Mouse (Mus musculus) embryonic facial prominence, embryonic 15.5 days (tissue): ENCODE data around the gene Nkx2-9. TPM values are rescaled to one million over a fixed set of nuclear protein-coding genes. Genes with fewer than 3 reads are reported as not detected.

ENCODE experiments used
- ATAC-seq: fragments of 200-750 bp; cut with Nextera tagmentation; 2 replicates; pipeline ENCODE4 v1.8.0; 2017; ENCODE audit warnings: low read depth, moderate TSS enrichment; ENCODE audit not compliant: insufficient number of reproducible peaks, low FRiP score, low TSS enrichment
- H3K27ac ChIP-seq: fragments of 300-500 bp; sonication (generic); replicated peaks from 2 replicates; pipeline ENCODE4 v1.5.1; 2015; ENCODE audit warnings: mild to moderate bottlenecking, inconsistent platforms
- H3K27me3 ChIP-seq: fragments of 300-500 bp; sonication (generic); 2 replicates; pipeline ENCODE4 v1.6.1; 2015; ENCODE audit warnings: inconsistent platforms
- H3K36me3 ChIP-seq: fragments of 300-500 bp; sonication (generic); 2 replicates; pipeline ENCODE4 v1.6.1; 2015; ENCODE audit warnings: mild to moderate bottlenecking, inconsistent platforms
- H3K4me1 ChIP-seq: fragments of 300-500 bp; sonication (generic); 2 replicates; pipeline ENCODE4 v1.6.1; 2015; ENCODE audit warnings: inconsistent platforms
- H3K4me2 ChIP-seq: fragments of 300-500 bp; sonication (generic); replicated peaks from 2 replicates; pipeline ENCODE4 v1.6.1; 2015; ENCODE audit warnings: mild to moderate bottlenecking, inconsistent platforms
- H3K4me3 ChIP-seq: fragments of 300-500 bp; sonication (generic); replicated peaks from 2 replicates; pipeline ENCODE4 v1.5.1; 2015; ENCODE audit warnings: mild to moderate bottlenecking, inconsistent platforms
- H3K9ac ChIP-seq: fragments of 300-500 bp; sonication (generic); 2 replicates; pipeline ENCODE4 v1.6.1; 2015; ENCODE audit warnings: inconsistent platforms
- H3K9me3 ChIP-seq: fragments of 300-500 bp; sonication (generic); replicated peaks from 2 replicates; pipeline ENCODE4 v1.6.1; 2016; ENCODE audit warnings: inconsistent platforms
- WGBS: fragments of 180-500 bp; shearing (Covaris S2); methylation state at CpG from one replicate; pipeline ENCODE4 v1.1.7; 2015; 5-methylcytosine and 5-hydroxymethylcytosine counted together
- polyA plus RNA-seq: library from polyadenylated mRNA; unstranded; fragments of >200 nt; fragmentation: Nextera tagmentation; extraction: Ambion mirVana; gene quantifications from 2 replicates; pipeline ENCODE4 v1.2.1, GENCODE M21; 2015

The Nkx2-9 gene
- polyA plus RNA-seq, 1 experiment from 2014 or later = not detected

DNA sequence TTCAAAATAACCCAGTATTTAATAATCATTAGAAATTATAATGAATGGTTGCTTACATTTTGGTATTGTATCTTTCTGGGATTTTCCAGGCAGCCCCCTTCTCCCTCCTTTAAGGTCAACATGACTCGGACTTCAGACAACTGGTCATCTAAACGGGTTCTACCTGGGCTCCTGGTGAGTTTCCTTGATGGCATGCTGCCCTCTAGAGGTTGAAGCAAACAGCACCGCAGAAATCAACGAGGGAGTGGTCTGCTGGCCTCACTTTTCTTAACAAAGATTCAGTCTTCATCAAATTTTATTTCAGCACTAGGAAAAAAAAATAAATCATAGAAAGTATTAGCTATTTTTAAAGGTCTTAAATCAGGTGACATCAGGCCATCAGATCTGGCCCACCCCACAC, 21.4 kb downstream of the Nkx2-9 start:
- no peaks in the 10 kb centered on the region for H3K4me1 ChIP-seq
- WGBS = 14% methylated on average over 4 of the region's 4 CpGs
- no peak overlapping the region for H3K4me2 ChIP-seq
- no peak overlapping the region for H3K9ac ChIP-seq
- no peaks in the 10 kb centered on the region for H3K36me3 ChIP-seq
- no peak overlapping the region for H3K4me3 ChIP-seq
- H3K9me3 ChIP-seq = no peaks in the 10 kb centered on the region
- no peak overlapping the region for H3K27ac ChIP-seq
- H3K27me3 ChIP-seq = peaks cover 5% of the 10 kb centered on the region; the same call in 1 of the 2 replicates
- ATAC-seq = no peak

DNA sequence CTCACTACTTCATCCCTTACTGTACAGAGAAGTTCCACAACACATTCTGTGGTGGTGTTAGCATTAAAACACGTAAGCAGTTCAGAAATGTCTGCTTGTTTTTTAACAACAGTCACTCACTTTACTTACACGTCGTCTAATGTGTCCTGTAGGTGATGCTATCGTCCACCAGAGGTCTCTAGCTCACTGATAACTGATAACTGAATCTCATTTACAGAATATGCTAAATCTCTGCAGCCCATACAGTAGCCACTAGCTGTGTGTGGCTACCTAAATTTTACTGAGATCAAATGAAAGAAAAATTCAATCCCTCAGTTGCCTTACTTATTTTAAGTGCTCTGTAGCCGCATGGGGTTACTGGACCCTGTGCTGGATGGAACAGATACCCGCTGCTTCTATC, 25.3 kb downstream of the Nkx2-9 start:
- Histone ChIP-seq H3K36me3 (no peaks in the 10 kb centered on the region), H3K4me2 (no peak overlapping the region), H3K4me3 (no peak overlapping the region), H3K27me3 (no peaks in the 10 kb centered on the region), H3K9me3 (no peaks in the 10 kb centered on the region), H3K4me1 (no peaks in the 10 kb centered on the region), H3K9ac (no peak overlapping the region), H3K27ac (no peak overlapping the region)
- WGBS = 28% methylated on average over 6 of the region's 6 CpGs
- no peak for ATAC-seq

Other genes starting within 250 kb of the Nkx2-9 start
- gene Nkx2-1, start 76.4 kb downstream of the Nkx2-9 start, polyA plus RNA-seq = not detected in 2 replicates
- 7.6 and 11.7 TPM in 2 replicates for gene Pax9, start 78.5 kb upstream of the Nkx2-9 start, polyA plus RNA-seq